Mouse (Mus musculus) intestine, postnatal 0 days (tissue): Measurements from ENCODE around the gene Kcnq5. TPM values are rescaled to one million over a fixed set of nuclear protein-coding genes. Genes with fewer than 3 reads are reported as not detected.

Experiments
- ATAC-seq: fragments of 200-750 bp; cut with Nextera tagmentation; 2 replicates; pipeline ENCODE4 v1.8.0; 2017; ENCODE audit warnings: mild to moderate bottlenecking, moderate TSS enrichment, moderate library complexity
- H3K27ac ChIP-seq: fragments of 300-500 bp; sonication (generic); 2 replicates; pipeline ENCODE4 v1.5.1; 2014; ENCODE audit warnings: mild to moderate bottlenecking, low read depth, low read length, moderate library complexity
- H3K27me3 ChIP-seq: fragments of 300-500 bp; sonication (generic); replicated peaks from 2 replicates; pipeline ENCODE4 v1.6.1; 2014; ENCODE audit warnings: low read length, mixed read lengths; ENCODE audit not compliant: control insufficient read depth, insufficient read depth
- H3K36me3 ChIP-seq: fragments of 300-500 bp; sonication (generic); 2 replicates; pipeline ENCODE4 v1.6.1; 2014; ENCODE audit warnings: mild to moderate bottlenecking, moderate library complexity; ENCODE audit not compliant: control insufficient read depth, insufficient read depth
- H3K4me1 ChIP-seq: fragments of 300-500 bp; sonication (generic); replicated peaks from 2 replicates; pipeline ENCODE4 v1.6.1; 2014; ENCODE audit warnings: antibody characterized with exemption, low read length, mixed read lengths; ENCODE audit not compliant: control insufficient read depth, insufficient read depth
- H3K4me2 ChIP-seq: fragments of 300-500 bp; sonication (generic); replicated peaks from 2 replicates; pipeline ENCODE4 v1.6.1; 2014; ENCODE audit warnings: low read depth, mild to moderate bottlenecking, moderate library complexity
- H3K4me3 ChIP-seq: fragments of 300-500 bp; sonication (generic); 2 replicates; pipeline ENCODE4 v1.5.1; 2014; ENCODE audit warnings: low read depth, low read length
- H3K9ac ChIP-seq: fragments of 300-500 bp; sonication (generic); 2 replicates; pipeline ENCODE4 v1.6.1; 2014; ENCODE audit warnings: mild to moderate bottlenecking, low read depth, low read length
- H3K9me3 ChIP-seq: fragments of 300-500 bp; sonication (generic); 2 replicates; pipeline ENCODE4 v1.6.1; 2016; ENCODE audit warnings: mixed run types; ENCODE audit not compliant: control insufficient read depth
- CTCF ChIP-seq: sonication (generic); IDR thresholded peaks from 2 replicates; pipeline ENCODE4 v1.5.1; 2016; ENCODE audit warnings: low read depth, mild to moderate bottlenecking, control low read depth, antibody characterized with exemption, moderate library complexity
- WGBS: fragments of 180-500 bp; shearing (Covaris S2); extraction: QIAGEN DNeasy Blood & Tissue Kit; methylation state at CpG from one replicate; pipeline ENCODE4 v1.1.7; 2014; 5-methylcytosine and 5-hydroxymethylcytosine counted together
- polyA plus RNA-seq: library from polyadenylated mRNA; unstranded; fragments of >200 nt; fragmentation: Nextera tagmentation; extraction: Ambion mirVana; gene quantifications from 2 replicates; pipeline ENCODE4 v1.2.1, GENCODE M21; 2015

The Kcnq5 gene
- polyA plus RNA-seq, 1 experiment from 2014 or later = 0.40 TPM

- 1% methylated on average over 19 of the region's 19 CpGs for WGBS
- H3K9ac ChIP-seq = no peak overlapping the region
- peak; percentile 37; the same call in 1 of the 2 replicates for ATAC-seq
These were observed 335 bp upstream of the Kcnq5 start for GRCm38 (mm10) chr1:21962083-21962471.

GRCm38 (mm10) chr1:21960421-21961250, 1.1 kb downstream of the Kcnq5 start:
- peak; percentile 47; the same call in 1 of the 2 replicates for ATAC-seq
- Histone ChIP-seq H3K9me3 (no peaks in the 10 kb centered on the region), H3K4me2 (peak overlapping the region; percentile 73), H3K36me3 (no peaks in the 10 kb centered on the region), H3K9ac (peak overlapping the region; percentile 42; the same call in 1 of the 2 replicates), H3K27me3 (peaks cover 17% of the 10 kb centered on the region), H3K27ac (no peak overlapping the region), H3K4me1 (0 out of 2 replicates have a peak, but pooled peaks cover 2% of the 10 kb centered on the region), H3K4me3 (peak overlapping the region; percentile 46)
- WGBS = under 1% methylated on average over 48 of the region's 48 CpGs
- TF ChIP-seq CTCF = no peak

More at GRCm38 (mm10) chr1:21962083-21962471, 335 bp upstream of the Kcnq5 start:
- peak overlapping the region; percentile 46 for H3K4me3 ChIP-seq
- no peak overlapping the region for H3K27ac ChIP-seq
- no peak for TF ChIP-seq CTCF
- H3K9me3 ChIP-seq = no peaks in the 10 kb centered on the region
- peak overlapping the region; percentile 73 for H3K4me2 ChIP-seq
- 0 out of 2 replicates have a peak, but pooled peaks cover 2% of the 10 kb centered on the region for H3K4me1 ChIP-seq
- peaks cover 17% of the 10 kb centered on the region for H3K27me3 ChIP-seq
- no peaks in the 10 kb centered on the region for H3K36me3 ChIP-seq

GRCm38 (mm10) chr1:21959648-21960285, 2.0 kb downstream of the Kcnq5 start:
- Histone ChIP-seq H3K9ac (no peak overlapping the region), H3K9me3 (no peaks in the 10 kb centered on the region), H3K36me3 (no peaks in the 10 kb centered on the region), H3K4me1 (0 out of 2 replicates have a peak, but pooled peaks cover 2% of the 10 kb centered on the region), H3K4me2 (peak overlapping the region; percentile 73), H3K4me3 (peak overlapping the region; percentile 46), H3K27me3 (peaks cover 17% of the 10 kb centered on the region), H3K27ac (no peak overlapping the region)
- 8% methylated on average over 8 of the region's 8 CpGs for WGBS
- ATAC-seq = no peak
- no peak for TF ChIP-seq CTCF

GRCm38 (mm10) chr1:21958013-21958412, 3.7 kb downstream of the Kcnq5 start:
- ATAC-seq = no peak
- Histone ChIP-seq H3K4me2 (no peak overlapping the region), H3K36me3 (no peaks in the 10 kb centered on the region), H3K27me3 (peaks cover 17% of the 10 kb centered on the region), H3K27ac (no peak overlapping the region), H3K9me3 (no peaks in the 10 kb centered on the region), H3K4me1 (0 out of 2 replicates have a peak, but pooled peaks cover 2% of the 10 kb centered on the region), H3K9ac (no peak overlapping the region), H3K4me3 (no peak overlapping the region)
- 42% methylated on average over 4 of the region's 4 CpGs for WGBS
- no peak for TF ChIP-seq CTCF

- Histone ChIP-seq H3K4me1 (no peaks in the 10 kb centered on the region), H3K4me3 (no peak overlapping the region), H3K36me3 (no peaks in the 10 kb centered on the region), H3K9ac (no peak overlapping the region), H3K9me3 (no peaks in the 10 kb centered on the region), H3K4me2 (no peak overlapping the region), H3K27ac (no peak overlapping the region), H3K27me3 (no peaks in the 10 kb centered on the region)
- no peak for ATAC-seq
- WGBS = 82% methylated on average over 4 of the region's 4 CpGs
- TF ChIP-seq CTCF = no peak
These were observed 20.9 kb downstream of the Kcnq5 start for GRCm38 (mm10) chr1:21940831-21941230.

GRCm38 (mm10) chr1:21927182-21927581, 34.6 kb downstream of the Kcnq5 start:
- Histone ChIP-seq H3K4me3 (no peak overlapping the region), H3K27me3 (no peaks in the 10 kb centered on the region), H3K27ac (no peak overlapping the region), H3K9ac (no peak overlapping the region), H3K4me1 (no peaks in the 10 kb centered on the region), H3K4me2 (no peak overlapping the region), H3K9me3 (no peaks in the 10 kb centered on the region), H3K36me3 (no peaks in the 10 kb centered on the region)
- TF ChIP-seq CTCF = no peak
- 58% methylated on average over 4 of the region's 4 CpGs for WGBS
- ATAC-seq = no peak
